Mouse (Mus musculus) liver, embryonic 14.5 days (tissue): ENCODE measurements at regions not wholly inside any gene's neighbourhood (a gene's known extent, or its start where the extent isn't known, plus 50 kb on each side); places are given as distances from the start of the nearest gene placed in this dataset.

Source experiments
- ATAC-seq: fragments of 200-750 bp; cut with Nextera tagmentation; 2 replicates; pipeline ENCODE4 v1.8.0; 2017; ENCODE audit warnings: moderate number of reproducible peaks, mild to moderate bottlenecking, moderate library complexity; ENCODE audit not compliant: insufficient read depth
- DNase-seq, 3 experiments: peaks; one replicate each; pipeline ENCODE4 v3.0.0-alpha.2; 2012 to 2013; ENCODE audit warnings: low read depth in 3 of 3, low spot score in 3 of 3
- H3K27ac ChIP-seq: fragments of 300-500 bp; sonication (generic); 2 replicates; pipeline ENCODE4 v1.5.1; 2014; ENCODE audit warnings: moderate library complexity, mild to moderate bottlenecking, control low read depth, inconsistent platforms
- H3K27me3 ChIP-seq: fragments of 300-500 bp; sonication (generic); 2 replicates; pipeline ENCODE4 v1.6.1; 2014; ENCODE audit warnings: mild to moderate bottlenecking, low read length, moderate library complexity; ENCODE audit not compliant: control insufficient read depth, insufficient read depth
- H3K36me3 ChIP-seq: fragments of 300-500 bp; sonication (generic); replicated peaks from 2 replicates; pipeline ENCODE4 v1.6.1; 2014; ENCODE audit warnings: low read depth; ENCODE audit not compliant: control insufficient read depth, insufficient read depth
- H3K4me1 ChIP-seq, 2 experiments: fragments of 200-500 bp in 1 of 2; fragments of 300-500 bp in 1 of 2; sonication (generic) in 1 of 2; replicated peaks; 2 replicates each; pipeline ENCODE4 v1.6.1; 2012 to 2014; ENCODE audit warnings: antibody characterized with exemption in 1 of 2, inconsistent platforms in 1 of 2, low read length in 1 of 2; ENCODE audit not compliant: control insufficient read depth in 2 of 2, insufficient read depth in 2 of 2
- H3K4me2 ChIP-seq: fragments of 300-500 bp; sonication (generic); 2 replicates; pipeline ENCODE4 v1.6.1; 2014; ENCODE audit warnings: low read depth, mild to moderate bottlenecking, control low read depth, moderate library complexity
- H3K4me3 ChIP-seq, 2 experiments: fragments of 200-500 bp in 1 of 2; fragments of 300-500 bp in 1 of 2; sonication (generic) in 1 of 2; 2 replicates each; pipeline ENCODE4 v1.5.1; 2012 to 2014; ENCODE audit warnings: low read depth in 2 of 2, low read length in 2 of 2, mild to moderate bottlenecking in 2 of 2, control low read depth in 1 of 2, inconsistent platforms in 1 of 2, moderate library complexity in 1 of 2; ENCODE audit not compliant: insufficient read depth in 1 of 2
- H3K9ac ChIP-seq: fragments of 300-500 bp; sonication (generic); replicated peaks from 2 replicates; pipeline ENCODE4 v1.6.1; 2014; ENCODE audit warnings: mild to moderate bottlenecking, control low read depth, moderate library complexity
- H3K9me3 ChIP-seq: fragments of 300-500 bp; sonication (generic); 2 replicates; pipeline ENCODE4 v1.6.1; 2016; ENCODE audit warnings: low read length, mixed read lengths; ENCODE audit not compliant: control insufficient read depth
- CTCF ChIP-seq: IDR thresholded peaks from 2 replicates; pipeline ENCODE4 v1.5.1; 2016; ENCODE audit warnings: antibody characterized with exemption, low read depth, control low read depth
- EP300 ChIP-seq: IDR thresholded peaks from 2 replicates; pipeline ENCODE4 v1.6.1; 2016; ENCODE audit warnings: antibody characterized with exemption, low read depth
- WGBS: fragments of 180-500 bp; shearing (Covaris S2); extraction: QIAGEN DNeasy Blood & Tissue Kit; methylation state at CpG from one replicate; pipeline ENCODE4 v1.1.7; 2014; ENCODE audit not compliant: insufficient replicate concordance; 5-methylcytosine and 5-hydroxymethylcytosine counted together

DNA sequence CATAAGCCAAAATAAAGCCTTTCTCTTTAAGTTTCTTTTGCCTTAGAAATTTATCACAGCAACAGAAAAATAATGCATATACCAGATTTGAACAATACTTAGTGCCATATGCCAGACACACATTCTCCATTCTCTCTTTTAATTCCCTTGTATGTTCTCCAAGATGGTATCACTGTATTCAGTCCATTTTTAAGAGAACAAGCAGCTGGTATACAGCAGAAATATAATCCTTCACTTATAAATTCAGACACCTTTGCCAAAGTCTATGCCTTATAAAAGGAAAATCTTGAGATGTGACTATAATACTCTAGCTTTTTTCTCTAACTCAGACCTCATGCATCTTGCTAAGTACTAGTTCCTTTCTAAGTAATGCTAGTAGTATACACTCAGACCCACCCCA lies 324.4 kb upstream of the Rag2 start:
- H3K4me1 ChIP-seq: no peaks in the 10 kb centered on the region
- TF ChIP-seq EP300: no peak
- TF ChIP-seq CTCF: no peak
- ATAC-seq: no peak
- H3K9me3 ChIP-seq: no peaks in the 10 kb centered on the region
- H3K9ac ChIP-seq: no peak overlapping the region
- no peak overlapping the region for H3K27ac ChIP-seq
- no peaks in the 10 kb centered on the region for H3K36me3 ChIP-seq
- H3K4me3 ChIP-seq: no peak overlapping the region
- no peak for DNase-seq
- no peaks in the 10 kb centered on the region for H3K27me3 ChIP-seq
- no peak overlapping the region for H3K4me2 ChIP-seq

DNA sequence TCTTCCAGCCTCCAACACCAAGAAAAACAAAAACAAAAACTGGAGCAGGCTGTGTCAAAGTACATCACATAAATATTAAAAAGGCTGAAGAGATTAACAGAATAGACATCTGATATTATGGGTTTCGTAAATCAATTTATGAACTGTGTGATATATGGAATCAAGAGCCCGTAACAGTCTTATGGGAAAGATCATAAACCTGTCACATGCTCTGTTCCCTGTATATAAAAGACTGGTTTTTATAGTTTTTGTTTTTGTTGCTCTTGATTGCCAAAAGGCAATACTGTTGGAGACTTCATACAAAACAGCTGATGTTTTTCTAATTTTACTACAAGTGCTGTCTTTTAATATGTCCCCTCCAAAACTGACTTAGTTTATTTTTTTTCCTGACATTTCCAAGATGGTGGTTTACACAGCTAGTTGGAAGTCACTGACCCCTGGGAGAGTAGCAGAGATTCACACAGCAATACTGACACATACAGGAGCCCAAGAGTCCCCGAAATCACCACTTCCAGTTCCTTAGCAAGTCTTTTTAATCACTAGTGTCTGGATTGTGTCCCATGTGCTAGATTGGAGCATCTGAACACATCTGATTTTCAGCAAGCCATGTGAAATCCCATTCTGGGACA lies 303.1 kb upstream of the Rag2 start:
- Histone ChIP-seq H3K4me3 (no peak overlapping the region), H3K4me1 (no peaks in the 10 kb centered on the region), H3K36me3 (no peaks in the 10 kb centered on the region), H3K4me2 (no peak overlapping the region), H3K9ac (no peak overlapping the region), H3K27me3 (no peaks in the 10 kb centered on the region), H3K27ac (no peak overlapping the region), H3K9me3 (no peaks in the 10 kb centered on the region)
- TF ChIP-seq EP300: no peak
- TF ChIP-seq CTCF: no peak
- ATAC-seq: no peak
- DNase-seq: no peak
- WGBS: 60% methylated on average over 3 of the region's 3 CpGs

DNA sequence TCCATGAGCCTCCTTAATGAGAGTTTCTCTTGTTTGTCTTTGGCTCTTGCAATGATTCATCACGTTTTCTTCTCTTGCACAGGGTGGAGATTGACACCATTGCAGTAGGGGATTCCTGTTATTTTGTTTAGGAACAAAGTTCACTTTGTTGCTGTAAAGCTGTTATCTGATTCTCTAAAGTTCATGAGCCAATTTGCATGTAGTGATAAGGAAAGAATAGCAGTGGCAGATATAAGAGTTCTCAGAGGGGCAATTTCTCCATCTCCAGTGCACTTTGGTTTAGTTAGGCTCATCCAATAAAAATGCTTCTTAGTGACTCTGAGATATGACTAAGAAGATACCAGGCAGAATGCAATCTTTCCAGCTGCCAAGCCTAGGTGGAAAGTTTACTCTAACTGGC lies 267.8 kb upstream of the Rag2 start:
- DNase-seq (no peak), ATAC-seq (no peak)
- no peak overlapping the region for H3K9ac ChIP-seq
- no peak overlapping the region for H3K27ac ChIP-seq
- 12% methylated on average over 1 of the region's 1 CpGs for WGBS
- H3K4me3 ChIP-seq: no peak overlapping the region
- no peaks in the 10 kb centered on the region for H3K9me3 ChIP-seq
- H3K36me3 ChIP-seq: no peaks in the 10 kb centered on the region
- no peaks in the 10 kb centered on the region for H3K4me1 ChIP-seq
- TF ChIP-seq EP300: no peak
- no peaks in the 10 kb centered on the region for H3K27me3 ChIP-seq
- no peak overlapping the region for H3K4me2 ChIP-seq

DNA sequence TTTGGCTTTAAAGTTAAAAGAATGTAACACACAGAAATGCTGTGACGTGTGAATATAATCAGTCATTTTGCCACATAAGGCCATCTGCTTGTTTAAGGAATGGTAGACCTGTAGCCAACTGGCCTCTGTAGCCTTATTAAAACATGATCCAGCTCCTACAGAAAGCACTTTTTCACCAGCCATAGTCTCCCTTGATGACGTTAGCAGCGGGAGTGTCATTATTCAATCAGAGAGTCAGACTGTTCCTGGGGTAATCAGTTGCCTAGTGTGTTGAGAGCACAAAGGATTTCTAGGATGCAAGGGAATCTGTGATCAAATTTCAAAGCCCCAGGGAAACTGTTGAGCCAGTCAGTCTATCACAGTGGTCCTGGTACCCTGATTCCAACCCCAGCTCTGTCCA lies 260.3 kb upstream of the Rag2 start:
- Histone ChIP-seq H3K4me1 (peaks cover 0 to 6% of the 10 kb centered on the region in 2 experiments; a peak in 1 of 4 replicates), H3K9me3 (no peaks in the 10 kb centered on the region), H3K4me3 (no peak overlapping the region), H3K36me3 (no peaks in the 10 kb centered on the region), H3K4me2 (no peak overlapping the region), H3K27ac (no peak overlapping the region), H3K27me3 (no peaks in the 10 kb centered on the region), H3K9ac (no peak overlapping the region)
- 62% methylated on average over 3 of the region's 3 CpGs for WGBS
- DNase-seq (no peak), ATAC-seq (no peak)
- no peak for TF ChIP-seq CTCF
- TF ChIP-seq EP300: no peak

DNA sequence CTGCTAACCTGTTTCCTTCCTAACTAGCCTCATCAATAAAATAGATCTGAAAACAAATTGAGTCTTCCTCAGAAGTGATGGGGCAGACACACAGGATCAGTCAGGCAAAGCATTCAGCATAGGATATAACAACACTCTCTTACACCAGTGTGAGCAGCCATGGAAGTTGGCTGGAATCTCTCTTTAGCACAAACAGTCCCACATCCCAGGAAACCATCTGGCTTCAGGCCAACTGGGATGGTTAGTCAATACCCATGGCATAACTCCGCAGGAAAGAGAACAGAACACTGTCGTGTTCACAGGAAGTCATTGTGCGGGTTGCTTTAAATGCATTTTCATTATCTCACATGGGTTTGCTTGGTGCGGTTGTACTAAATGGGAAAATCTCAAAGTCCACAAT lies 256.2 kb upstream of the Rag2 start:
- no peak for ATAC-seq
- Histone ChIP-seq H3K4me3 (no peak overlapping the region), H3K27me3 (no peaks in the 10 kb centered on the region), H3K4me1 (peaks cover 0 to 8% of the 10 kb centered on the region in 2 experiments; a peak in 1 of 4 replicates), H3K4me2 (no peak overlapping the region), H3K27ac (no peak overlapping the region), H3K9me3 (no peaks in the 10 kb centered on the region), H3K36me3 (no peaks in the 10 kb centered on the region), H3K9ac (no peak overlapping the region)
- WGBS: 56% methylated on average over 4 of the region's 4 CpGs
- no peak for DNase-seq
- TF ChIP-seq EP300 (no peak), CTCF (no peak)
